Mouse (Mus musculus) lung, embryonic 16.5 days (tissue): ENCODE measurements around the gene Ppp1r2. TPM values are rescaled to one million over a fixed set of nuclear protein-coding genes. Genes with fewer than 3 reads are reported as not detected.
A peak's percentile ranks its signal among the peaks of the same experiment; 100 is the strongest.

Source experiments
- ATAC-seq: fragments of 200-750 bp; cut with Nextera tagmentation; 2 replicates; pipeline ENCODE4 v1.8.0; 2017; ENCODE audit warnings: low read depth, mild to moderate bottlenecking, moderate library complexity
- H3K27ac ChIP-seq: fragments of 300-500 bp; sonication (generic); 2 replicates; pipeline ENCODE4 v1.5.1; 2014; ENCODE audit warnings: mild to moderate bottlenecking, control low read depth, low read length
- H3K27me3 ChIP-seq: fragments of 300-500 bp; sonication (generic); 2 replicates; pipeline ENCODE4 v1.6.1; 2014; ENCODE audit warnings: low read depth, low read length, mixed read lengths; ENCODE audit not compliant: control insufficient read depth, insufficient read depth
- H3K36me3 ChIP-seq: fragments of 300-500 bp; sonication (generic); 2 replicates; pipeline ENCODE4 v1.6.1; 2014; ENCODE audit warnings: low read length; ENCODE audit not compliant: control insufficient read depth, insufficient read depth
- H3K4me1 ChIP-seq: fragments of 300-500 bp; sonication (generic); replicated peaks from 2 replicates; pipeline ENCODE4 v1.6.1; 2014; ENCODE audit warnings: low read length, mixed read lengths; ENCODE audit not compliant: control insufficient read depth, insufficient read depth
- H3K4me2 ChIP-seq: fragments of 300-500 bp; sonication (generic); 2 replicates; pipeline ENCODE4 v1.6.1; 2014; ENCODE audit warnings: low read depth, low read length, control low read depth
- H3K4me3 ChIP-seq: fragments of 300-500 bp; sonication (generic); 2 replicates; pipeline ENCODE4 v1.5.1; 2014; ENCODE audit warnings: mild to moderate bottlenecking, low read length, control low read depth
- H3K9ac ChIP-seq: fragments of 300-500 bp; sonication (generic); 2 replicates; pipeline ENCODE4 v1.6.1; 2014; ENCODE audit warnings: low read length, control low read depth
- H3K9me3 ChIP-seq: fragments of 300-500 bp; sonication (generic); 2 replicates; pipeline ENCODE4 v1.6.1; 2016; ENCODE audit warnings: low read length; ENCODE audit not compliant: control insufficient read depth
- WGBS: fragments of 180-500 bp; shearing (Covaris S2); extraction: QIAGEN DNeasy Blood & Tissue Kit; methylation state at CpG from one replicate; pipeline ENCODE4 v1.1.7; 2014; 5-methylcytosine and 5-hydroxymethylcytosine counted together
- polyA plus RNA-seq: library from polyadenylated mRNA; unstranded; fragments of >200 nt; fragmentation: Nextera tagmentation; extraction: Ambion mirVana; gene quantifications from 2 replicates; pipeline ENCODE4 v1.2.1, GENCODE M21; 2015

Ppp1r2 gene
- polyA plus RNA-seq, 1 experiment from 2014 or later, result 116 TPM

DNA sequence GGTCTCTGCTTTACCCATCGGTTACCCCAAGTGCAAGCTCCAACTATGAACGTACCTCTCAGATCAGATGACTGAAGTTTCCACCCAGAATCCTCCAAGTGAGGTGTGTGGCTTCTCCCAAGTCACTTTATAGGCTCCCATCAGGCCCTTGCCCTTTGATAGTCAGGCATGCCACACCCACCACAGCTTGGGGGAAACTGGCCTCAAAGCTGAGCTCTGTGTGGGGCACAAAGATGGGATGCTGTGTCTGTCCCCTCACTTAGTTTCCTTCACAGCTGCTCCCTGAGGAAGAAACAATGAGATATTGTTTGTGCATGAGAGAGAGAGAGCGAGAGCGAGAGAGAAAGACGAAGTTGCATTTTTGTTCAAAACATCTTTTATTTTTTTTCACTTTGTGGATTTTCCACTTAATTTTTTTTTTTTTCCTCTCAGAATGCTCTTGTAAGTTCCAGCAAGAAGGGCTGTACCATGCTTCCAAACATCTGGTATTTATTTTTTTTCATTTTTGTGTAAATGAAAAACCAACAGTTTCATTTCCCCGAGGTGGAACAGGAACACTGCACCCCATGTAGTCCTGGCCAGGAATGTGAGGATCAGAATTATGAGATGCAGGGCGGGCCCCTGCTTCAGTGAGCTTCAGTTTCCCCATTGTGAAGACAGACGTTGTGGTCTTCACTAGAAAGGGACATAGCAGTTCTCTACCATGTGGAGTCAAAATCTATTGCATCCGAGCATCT, 39.6 kb upstream of the Ppp1r2 start, which contains the start of gene Apod:
Apod (minus strand) TSS at position 312 of the 737 bp plus-strand sequence.
- Histone ChIP-seq H3K4me2 (no peak within 1 kb of the TSS), H3K36me3 (no peaks in the 10 kb centered on the region), H3K4me1 (peaks cover 20% of the 10 kb centered on the region), H3K9ac (no peak within 1 kb of the TSS), H3K27me3 (no peaks in the 10 kb centered on the region), H3K4me3 (no peak within 1 kb of the TSS), H3K9me3 (no peaks in the 10 kb centered on the region), H3K27ac (no peak within 1 kb of the TSS; the same call in 1 of the 2 replicates)
- ATAC-seq, result no peak
- 62% methylated on average over 9 of the region's 9 CpGs for WGBS

DNA sequence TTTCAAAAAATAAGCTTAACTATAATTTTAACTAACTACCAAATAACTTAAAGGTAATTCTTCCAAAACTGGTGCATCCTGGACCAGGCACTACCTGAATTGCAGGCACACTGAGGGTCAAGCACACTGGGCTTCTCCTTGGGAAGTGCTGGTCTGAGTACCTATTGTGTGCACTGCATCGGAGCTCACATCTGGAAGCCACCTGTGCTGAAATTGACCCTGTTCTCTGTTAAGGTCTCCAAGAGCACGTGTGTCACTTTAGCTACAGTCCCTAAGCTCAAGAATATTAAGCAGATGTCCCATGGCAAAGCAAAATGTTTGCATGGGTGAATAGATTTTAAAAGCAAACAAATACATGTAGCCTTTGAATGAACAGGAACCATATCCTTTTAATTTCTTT, 38.5 kb upstream of the Ppp1r2 start:
- H3K4me2 ChIP-seq, result no peak overlapping the region
- no peak overlapping the region for H3K4me3 ChIP-seq
- no peak overlapping the region for H3K27ac ChIP-seq
- no peaks in the 10 kb centered on the region for H3K9me3 ChIP-seq
- H3K9ac ChIP-seq, result no peak overlapping the region
- peaks cover 20% of the 10 kb centered on the region for H3K4me1 ChIP-seq
- no peaks in the 10 kb centered on the region for H3K27me3 ChIP-seq
- WGBS, result 62% methylated on average over 2 of the region's 2 CpGs
- H3K36me3 ChIP-seq, result no peaks in the 10 kb centered on the region
- no peak for ATAC-seq

- Histone ChIP-seq H3K4me2 (no peak overlapping the region), H3K36me3 (no peaks in the 10 kb centered on the region), H3K9ac (no peak overlapping the region), H3K4me1 (peaks cover 16% of the 10 kb centered on the region), H3K27me3 (no peaks in the 10 kb centered on the region), H3K4me3 (no peak overlapping the region), H3K9me3 (no peaks in the 10 kb centered on the region), H3K27ac (no peak overlapping the region)
- 77% methylated on average over 3 of the region's 3 CpGs for WGBS
- no peak for ATAC-seq
These were observed 37.2 kb upstream of the Ppp1r2 start for GRCm38 (mm10) chr16:31312296-31312695.

DNA sequence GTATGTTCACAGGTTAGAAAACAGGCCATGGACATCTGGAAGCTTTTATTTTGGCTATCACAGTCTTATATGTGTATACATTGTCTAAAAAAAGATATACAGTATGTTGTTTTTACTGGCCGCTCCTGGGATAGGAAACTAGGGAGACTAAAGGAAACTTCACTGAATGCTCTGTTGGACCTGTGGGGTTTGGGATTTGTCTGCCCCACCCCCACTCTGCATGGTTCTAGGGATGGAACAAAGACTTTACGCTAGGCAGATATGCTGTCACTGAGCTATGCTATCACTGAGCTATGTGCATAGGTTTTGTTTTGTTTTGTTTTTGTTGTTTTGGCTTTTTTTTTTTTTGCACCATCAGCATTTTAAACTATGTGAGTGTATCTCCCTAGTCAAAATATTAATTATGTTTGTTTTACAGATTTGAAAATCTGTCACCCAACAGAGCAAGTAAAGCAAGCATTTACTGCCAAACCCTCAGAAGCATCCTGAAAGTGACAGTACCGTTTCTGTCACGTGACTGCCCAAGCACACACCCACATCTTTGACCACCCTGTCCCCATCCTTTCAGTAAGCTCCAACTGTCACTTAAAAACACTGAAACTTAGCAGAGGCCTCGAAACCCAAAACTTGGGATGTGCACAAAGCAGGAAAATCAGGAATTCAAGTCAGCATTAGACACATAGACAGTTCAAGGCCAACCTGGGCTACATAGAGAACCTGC, 30.3 kb upstream of the Ppp1r2 start:
- Histone ChIP-seq H3K27me3 (no peaks in the 10 kb centered on the region), H3K27ac (no peak overlapping the region), H3K4me2 (no peak overlapping the region), H3K4me3 (no peak overlapping the region), H3K36me3 (no peaks in the 10 kb centered on the region), H3K9ac (no peak overlapping the region), H3K9me3 (no peaks in the 10 kb centered on the region), H3K4me1 (peaks cover 2% of the 10 kb centered on the region; the same call in 1 of the 2 replicates)
- 63% methylated on average over 5 of the region's 5 CpGs for WGBS
- ATAC-seq, result no peak

DNA sequence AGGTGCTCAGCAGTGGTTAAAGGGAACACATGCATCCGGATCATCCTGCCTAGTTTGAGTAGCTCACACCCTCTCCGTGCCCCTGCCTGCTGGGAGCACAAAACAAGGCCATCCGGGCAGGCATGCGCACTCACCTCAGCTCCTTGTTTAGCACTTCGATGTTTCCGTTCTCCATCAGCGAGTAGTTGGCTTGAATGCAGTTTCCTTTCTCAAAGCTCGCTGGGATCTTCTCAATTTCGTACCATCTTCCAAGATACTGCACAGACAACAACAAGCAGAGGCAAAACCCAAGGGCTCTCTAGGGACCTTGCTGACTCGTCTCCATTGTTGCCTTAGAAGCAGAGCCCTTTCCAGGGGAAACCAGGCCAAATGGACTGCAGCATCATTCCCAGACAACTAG, 28.2 kb upstream of the Ppp1r2 start:
- no peak for ATAC-seq
- no peaks in the 10 kb centered on the region for H3K9me3 ChIP-seq
- WGBS, result 69% methylated on average over 10 of the region's 10 CpGs
- no peak overlapping the region for H3K27ac ChIP-seq
- H3K4me2 ChIP-seq, result no peak overlapping the region
- H3K9ac ChIP-seq, result no peak overlapping the region
- H3K4me1 ChIP-seq, result peaks cover 7% of the 10 kb centered on the region
- no peak overlapping the region for H3K4me3 ChIP-seq
- H3K27me3 ChIP-seq, result no peaks in the 10 kb centered on the region
- H3K36me3 ChIP-seq, result no peaks in the 10 kb centered on the region

DNA sequence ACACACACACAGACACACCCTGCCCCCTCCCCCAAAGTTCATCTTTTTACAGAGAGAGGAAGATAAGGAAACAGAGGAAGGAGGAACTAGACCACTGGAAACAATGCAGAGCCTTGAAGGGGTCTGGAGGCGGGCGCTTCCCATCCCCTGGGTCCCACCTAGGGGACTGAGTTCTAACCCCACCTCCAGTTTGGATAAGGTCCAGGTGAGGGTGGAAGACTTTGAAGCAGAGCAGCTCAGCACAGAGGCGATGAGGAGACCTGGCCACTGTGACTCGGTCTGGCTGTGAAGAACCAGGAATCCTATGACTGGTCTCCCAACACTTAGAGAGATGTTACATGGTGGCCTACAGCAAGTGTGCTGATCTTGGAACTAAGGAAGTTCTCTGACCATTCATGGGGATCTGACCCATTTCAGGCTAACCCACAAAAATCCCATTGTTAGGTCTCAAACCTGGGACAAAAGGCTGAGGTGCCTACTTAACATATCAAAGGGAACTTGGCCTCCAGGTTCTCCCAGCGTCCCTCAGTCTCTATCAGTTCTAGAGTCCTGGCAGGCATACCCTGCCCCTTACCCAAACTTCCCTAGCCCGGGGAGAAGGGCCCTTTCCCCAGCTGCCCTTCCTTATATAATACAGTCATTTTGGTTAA, 25.9 kb upstream of the Ppp1r2 start:
- no peak overlapping the region for H3K4me3 ChIP-seq
- H3K27ac ChIP-seq, result no peak overlapping the region
- H3K4me2 ChIP-seq, result no peak overlapping the region
- peaks cover 7% of the 10 kb centered on the region for H3K4me1 ChIP-seq
- WGBS, result 81% methylated on average over 6 of the region's 6 CpGs
- H3K36me3 ChIP-seq, result no peaks in the 10 kb centered on the region
- H3K27me3 ChIP-seq, result no peaks in the 10 kb centered on the region
- no peak for ATAC-seq
- no peak overlapping the region for H3K9ac ChIP-seq
- no peaks in the 10 kb centered on the region for H3K9me3 ChIP-seq

- 25% methylated on average over 7 of the region's 7 CpGs for WGBS
- no peak for ATAC-seq
These were observed 25.4 kb upstream of the Ppp1r2 start for GRCm38 (mm10) chr16:31300467-31300866.

DNA sequence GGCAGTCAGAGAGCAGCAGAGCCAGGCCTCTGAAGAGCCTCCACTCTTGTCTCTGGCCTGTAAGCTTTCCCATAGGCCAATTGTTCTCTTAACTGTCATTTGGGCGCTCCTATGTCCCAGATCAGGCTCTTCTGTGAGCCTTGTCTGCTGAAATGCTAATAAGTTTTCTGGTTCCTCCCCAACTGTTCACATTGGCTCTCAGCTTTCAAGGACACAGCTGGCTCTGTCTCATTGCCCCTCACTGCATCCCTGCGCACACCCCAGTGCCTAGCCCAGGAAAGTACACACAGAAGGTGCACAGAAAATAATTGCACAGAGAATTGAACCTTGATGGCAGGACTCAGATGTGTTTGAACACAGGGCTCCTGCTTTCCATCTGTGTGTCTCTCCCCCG, 24.9 kb upstream of the Ppp1r2 start:
- Histone ChIP-seq H3K4me3 (no peak overlapping the region), H3K9me3 (no peaks in the 10 kb centered on the region), H3K4me1 (peaks cover 7% of the 10 kb centered on the region), H3K36me3 (no peaks in the 10 kb centered on the region), H3K4me2 (no peak overlapping the region), H3K27ac (no peak overlapping the region), H3K9ac (0 out of 2 replicates have a peak overlapping the region, but pooled peaks have one; percentile 29), H3K27me3 (no peaks in the 10 kb centered on the region)
- peak; percentile 16; the same call in 1 of the 2 replicates for ATAC-seq
- WGBS, result 50% methylated on average over 3 of the region's 3 CpGs

More at GRCm38 (mm10) chr16:31300467-31300866, 25.4 kb upstream of the Ppp1r2 start:
- Histone ChIP-seq H3K4me2 (no peak overlapping the region), H3K9me3 (no peaks in the 10 kb centered on the region), H3K4me1 (peaks cover 7% of the 10 kb centered on the region), H3K4me3 (no peak overlapping the region), H3K36me3 (no peaks in the 10 kb centered on the region), H3K27me3 (no peaks in the 10 kb centered on the region), H3K27ac (no peak overlapping the region), H3K9ac (no peak overlapping the region)
